Mouse (Mus musculus) kidney, postnatal 0 days (tissue): Measurements from ENCODE around the gene Efemp2. TPM values are rescaled to one million over a fixed set of nuclear protein-coding genes. Genes with fewer than 3 reads are reported as not detected.
A peak's percentile ranks its signal among the peaks of the same experiment; 100 is the strongest.

Source experiments
- ATAC-seq: fragments of 200-750 bp; cut with Nextera tagmentation; replicated peaks from 2 replicates; pipeline ENCODE4 v1.8.0; 2017; ENCODE audit warnings: low read depth, moderate number of reproducible peaks, moderate TSS enrichment, moderate library complexity; ENCODE audit not compliant: low FRiP score
- DNase-seq: peaks from one replicate; pipeline ENCODE4 v3.0.0-alpha.2; 2016; ENCODE audit warnings: low spot score
- H3K27ac ChIP-seq: fragments of 300-500 bp; sonication (generic); 2 replicates; pipeline ENCODE4 v1.5.1; 2014; ENCODE audit warnings: mild to moderate bottlenecking
- H3K27me3 ChIP-seq: fragments of 300-500 bp; sonication (generic); 2 replicates; pipeline ENCODE4 v1.6.1; 2014; ENCODE audit warnings: low read length, mixed read lengths; ENCODE audit not compliant: insufficient read depth
- H3K36me3 ChIP-seq: fragments of 300-500 bp; sonication (generic); 2 replicates; pipeline ENCODE4 v1.6.1; 2014; ENCODE audit warnings: low read length, mixed read lengths; ENCODE audit not compliant: insufficient read depth
- H3K4me1 ChIP-seq: fragments of 300-500 bp; sonication (generic); replicated peaks from 2 replicates; pipeline ENCODE4 v1.6.1; 2014; ENCODE audit warnings: antibody characterized with exemption, low read length, mixed read lengths; ENCODE audit not compliant: insufficient read depth
- H3K4me2 ChIP-seq: fragments of 300-500 bp; sonication (generic); 2 replicates; pipeline ENCODE4 v1.6.1; 2014; ENCODE audit warnings: mild to moderate bottlenecking, low read length, moderate library complexity, mixed read lengths
- H3K4me3 ChIP-seq: fragments of 300-500 bp; sonication (generic); replicated peaks from 2 replicates; pipeline ENCODE4 v1.5.1; 2014; ENCODE audit warnings: low read depth, low read length
- H3K9ac ChIP-seq: fragments of 300-500 bp; sonication (generic); 2 replicates; pipeline ENCODE4 v1.6.1; 2014; ENCODE audit warnings: low read depth, low read length
- H3K9me3 ChIP-seq: fragments of 300-500 bp; sonication (generic); replicated peaks from 2 replicates; pipeline ENCODE4 v1.6.1; 2016; ENCODE audit warnings: low read length, inconsistent platforms, mixed read lengths
- CTCF ChIP-seq: IDR thresholded peaks from 2 replicates; pipeline ENCODE4 v1.5.1; 2016; ENCODE audit warnings: antibody characterized with exemption, low read depth, mild to moderate bottlenecking, moderate library complexity
- WGBS: fragments of 180-500 bp; shearing (Covaris S2); extraction: QIAGEN DNeasy Blood & Tissue Kit; methylation state at CpG from one replicate; pipeline ENCODE4 v1.1.7; 2014; 5-methylcytosine and 5-hydroxymethylcytosine counted together
- polyA plus RNA-seq: library from polyadenylated mRNA; unstranded; fragments of >200 nt; fragmentation: Nextera tagmentation; extraction: Ambion mirVana; gene quantifications from 2 replicates; pipeline ENCODE4 v1.2.1, GENCODE M21; 2015

The Efemp2 gene
- polyA plus RNA-seq, 1 experiment from 2014 or later: 126 TPM

- peaks cover 27% of the 10 kb centered on the region for H3K4me1 ChIP-seq
- ATAC-seq (no peak), DNase-seq (peak; percentile 87)
- no peak overlapping the region for H3K4me3 ChIP-seq
- no peak overlapping the region for H3K27ac ChIP-seq
- TF ChIP-seq CTCF: peak; percentile 68
- no peak overlapping the region for H3K4me2 ChIP-seq
- 0 out of 2 replicates have a peak, but pooled peaks cover 6% of the 10 kb centered on the region for H3K36me3 ChIP-seq
- H3K27me3 ChIP-seq: no peaks in the 10 kb centered on the region
- H3K9ac ChIP-seq: no peak overlapping the region
- H3K9me3 ChIP-seq: no peaks in the 10 kb centered on the region
- WGBS: 78% methylated on average over 2 of the region's 2 CpGs
Observed at GRCm38 (mm10) chr19:5428083-5428482, 45.7 kb upstream of the Efemp2 start.

DNA sequence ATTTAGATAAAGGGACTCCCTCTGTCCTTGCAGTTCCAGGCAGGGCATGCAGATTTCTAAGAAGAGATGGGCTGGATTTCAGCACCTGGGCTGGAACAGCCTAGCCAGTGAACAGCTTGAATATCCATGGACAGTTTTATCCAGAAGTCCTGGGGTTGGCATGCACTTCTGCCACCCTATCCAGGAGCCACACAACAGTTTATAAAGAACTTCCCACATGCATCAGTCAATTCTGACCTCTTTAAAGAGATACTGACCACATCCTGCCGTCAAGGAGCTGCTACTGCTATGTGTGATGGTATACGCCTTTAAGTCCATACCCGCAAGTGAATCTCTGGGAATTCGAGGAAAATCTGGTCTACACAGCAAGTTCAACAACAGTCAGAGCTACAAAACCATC lies 44.5 kb upstream of the Efemp2 start:
- Histone ChIP-seq H3K27me3 (no peaks in the 10 kb centered on the region), H3K4me1 (peaks cover 24% of the 10 kb centered on the region), H3K4me3 (no peak overlapping the region), H3K9me3 (no peaks in the 10 kb centered on the region), H3K9ac (no peak overlapping the region), H3K36me3 (0 out of 2 replicates have a peak, but pooled peaks cover 6% of the 10 kb centered on the region), H3K27ac (no peak overlapping the region), H3K4me2 (no peak overlapping the region)
- TF ChIP-seq CTCF: no peak
- ATAC-seq (no peak), DNase-seq (no peak)
- 87% methylated on average over 4 of the region's 4 CpGs for WGBS

DNA sequence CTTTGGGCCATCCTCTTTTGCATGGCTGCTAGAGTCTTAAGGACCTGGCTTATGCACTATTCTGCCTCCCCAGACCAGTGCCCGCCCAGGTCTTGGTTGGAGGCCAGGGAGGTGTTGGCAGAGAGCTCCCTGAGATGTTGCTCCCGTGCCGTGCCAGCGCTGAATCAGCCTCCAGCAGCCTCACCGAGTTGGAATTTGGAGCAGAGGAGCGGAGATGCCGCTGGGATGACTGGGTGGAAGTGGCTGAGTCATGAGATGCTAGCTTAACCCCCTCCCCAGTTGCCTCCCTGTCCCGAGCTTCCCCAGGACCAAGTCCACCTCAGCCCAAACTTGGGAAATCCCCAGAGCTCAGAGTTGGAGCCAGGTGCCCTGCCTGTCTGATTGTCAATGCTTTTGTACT lies 43.9 kb upstream of the Efemp2 start:
- peaks cover 24% of the 10 kb centered on the region for H3K4me1 ChIP-seq
- H3K9me3 ChIP-seq: no peaks in the 10 kb centered on the region
- no peak for ATAC-seq
- no peaks in the 10 kb centered on the region for H3K27me3 ChIP-seq
- no peak for TF ChIP-seq CTCF
- H3K4me2 ChIP-seq: no peak overlapping the region
- H3K27ac ChIP-seq: no peak overlapping the region
- WGBS: 68% methylated on average over 8 of the region's 8 CpGs
- no peak overlapping the region for H3K4me3 ChIP-seq
- no peak overlapping the region for H3K9ac ChIP-seq
- no peak for DNase-seq
- 0 out of 2 replicates have a peak, but pooled peaks cover 6% of the 10 kb centered on the region for H3K36me3 ChIP-seq

DNA sequence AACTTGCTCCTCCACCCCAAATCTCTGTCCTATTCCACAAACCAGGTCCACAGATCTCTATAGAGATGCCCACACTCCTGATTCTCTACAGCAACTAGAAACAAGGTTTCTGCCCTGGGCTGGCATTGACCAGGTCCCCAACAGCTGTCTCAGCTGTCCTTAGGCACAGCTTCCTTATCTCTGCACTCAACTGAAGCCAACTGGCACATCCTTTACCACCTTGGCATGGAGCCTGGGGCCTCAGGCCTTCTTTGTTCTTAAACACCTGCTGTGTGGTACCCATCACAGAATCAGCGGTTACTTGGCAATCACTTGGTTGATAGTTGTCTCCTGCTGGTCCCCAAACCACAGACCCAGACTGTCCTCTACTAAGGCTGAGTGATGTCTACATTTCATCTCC lies 43.3 kb upstream of the Efemp2 start:
- ATAC-seq (no peak), DNase-seq (no peak)
- H3K27ac ChIP-seq: no peak overlapping the region
- no peak for TF ChIP-seq CTCF
- H3K4me2 ChIP-seq: no peak overlapping the region
- H3K4me3 ChIP-seq: no peak overlapping the region
- H3K9ac ChIP-seq: no peak overlapping the region
- 0 out of 2 replicates have a peak, but pooled peaks cover 6% of the 10 kb centered on the region for H3K36me3 ChIP-seq
- peaks cover 24% of the 10 kb centered on the region for H3K4me1 ChIP-seq
- WGBS: 91% methylated on average over 1 of the region's 1 CpGs
- no peaks in the 10 kb centered on the region for H3K27me3 ChIP-seq
- no peaks in the 10 kb centered on the region for H3K9me3 ChIP-seq

GRCm38 (mm10) chr19:5431911-5432464 lies 41.8 kb upstream of the Efemp2 start:
- no peak overlapping the region for H3K4me3 ChIP-seq
- H3K27me3 ChIP-seq: no peaks in the 10 kb centered on the region
- H3K4me1 ChIP-seq: peaks cover 10% of the 10 kb centered on the region
- ATAC-seq: no peak
- TF ChIP-seq CTCF: no peak
- no peak overlapping the region for H3K27ac ChIP-seq
- H3K9me3 ChIP-seq: no peaks in the 10 kb centered on the region
- 0 out of 2 replicates have a peak, but pooled peaks cover 3% of the 10 kb centered on the region for H3K36me3 ChIP-seq
- DNase-seq: no peak
- H3K4me2 ChIP-seq: no peak overlapping the region
- H3K9ac ChIP-seq: no peak overlapping the region
- WGBS: 75% methylated on average over 4 of the region's 4 CpGs

DNA sequence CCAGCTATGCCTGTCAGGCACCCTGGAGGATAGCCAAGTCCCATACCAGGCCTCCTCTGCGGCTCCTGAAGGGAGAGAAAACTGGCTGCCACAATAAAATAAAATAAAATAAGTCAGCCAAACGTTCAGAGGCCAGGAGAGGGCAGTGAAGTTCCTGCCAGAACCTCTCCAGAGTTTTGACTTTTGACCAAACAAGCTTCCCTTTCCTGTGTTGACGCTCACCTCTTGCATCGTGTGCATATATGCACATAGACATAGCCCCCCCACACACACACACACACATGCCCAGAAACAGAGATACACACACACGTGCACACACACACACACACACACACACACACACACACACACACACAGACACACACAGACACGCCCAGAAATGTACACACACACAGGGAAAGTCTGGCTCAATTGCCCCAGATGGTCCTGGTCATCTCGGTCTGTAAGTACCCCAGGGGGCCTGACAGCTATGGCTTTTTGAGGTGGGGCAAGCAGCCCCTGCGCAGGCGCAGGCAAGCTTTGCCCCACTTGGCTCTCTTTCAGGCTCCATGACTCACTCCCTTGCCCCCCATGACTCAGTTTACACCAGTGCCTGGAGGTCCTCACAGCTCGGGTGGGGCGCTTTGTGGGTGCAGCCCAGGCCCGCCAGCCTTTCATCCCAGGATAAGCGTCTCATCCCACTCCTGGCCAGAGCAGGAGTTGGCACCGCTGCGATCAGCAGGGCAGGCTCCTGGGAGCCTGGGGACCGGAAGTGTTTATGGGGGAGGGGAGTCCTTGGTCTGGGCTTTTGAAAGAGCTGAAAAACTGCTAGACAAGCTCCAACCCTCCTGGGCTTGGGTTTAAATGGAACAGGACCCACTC lies 40.5 kb upstream of the Efemp2 start:
- H3K27ac ChIP-seq: peak overlapping the region; percentile 66
- ATAC-seq (peak; percentile 37; the same call in 1 of the 2 replicates), DNase-seq (peak; percentile 89)
- H3K9ac ChIP-seq: peak overlapping the region; percentile 47; the same call in 1 of the 2 replicates
- 5% methylated on average over 16 of the region's 16 CpGs for WGBS
- no peaks in the 10 kb centered on the region for H3K27me3 ChIP-seq
- peaks cover 8% of the 10 kb centered on the region for H3K4me1 ChIP-seq
- no peaks in the 10 kb centered on the region for H3K9me3 ChIP-seq
- peak overlapping the region; percentile 30 for H3K4me3 ChIP-seq
- TF ChIP-seq CTCF: peak; percentile 69
- H3K4me2 ChIP-seq: peak overlapping the region; percentile 82
- 0 out of 2 replicates have a peak, but pooled peaks cover 3% of the 10 kb centered on the region for H3K36me3 ChIP-seq
